Mouse (Mus musculus): ENCODE results near the gene Myo9a. TPM values are rescaled to one million over a fixed set of nuclear protein-coding genes. Genes with fewer than 3 reads are reported as not detected.

The Myo9a gene
- polyA plus RNA-seq, 1 experiment from 2014 or later: 20.4 TPM

GRCm38 (mm10) chr9:59723096-59723657, 27.5 kb upstream of the Myo9a start:
- peak overlapping the region; percentile 28; the same call in 1 of the 2 replicates for H3K9ac ChIP-seq (ENCODE audit: low read depth, low read length)
- WGBS: 17% methylated on average over 10 of the region's 10 CpGs
- H3K4me1 ChIP-seq (ENCODE audit: control insufficient read depth, insufficient read depth, low read length): peaks cover 15% of the 10 kb centered on the region
- H3K27me3 ChIP-seq (ENCODE audit: control insufficient read depth, insufficient read depth, low read length): no peaks in the 10 kb centered on the region
- H3K9me3 ChIP-seq (ENCODE audit: control insufficient read depth, low read length): no peaks in the 10 kb centered on the region
- H3K36me3 ChIP-seq (ENCODE audit: control insufficient read depth, insufficient read depth, low read length): no peaks in the 10 kb centered on the region
- peak overlapping the region; percentile 9; the same call in 1 of the 2 replicates for H3K4me3 ChIP-seq (ENCODE audit: low read length)
- peak; percentile 58 for ATAC-seq (ENCODE audit: low FRiP score, low TSS enrichment)
- peak overlapping the region; percentile 35 for H3K4me2 ChIP-seq (replicated peaks; ENCODE audit: low read depth, low read length)
- H3K27ac ChIP-seq (ENCODE audit: low read depth, low read length): peak overlapping the region; percentile 87

GRCm38 (mm10) chr9:59723791-59724442, 26.8 kb upstream of the Myo9a start:
- Histone ChIP-seq H3K36me3 (ENCODE audit: control insufficient read depth, insufficient read depth, low read length) (no peaks in the 10 kb centered on the region), H3K4me3 (ENCODE audit: low read length) (no peak overlapping the region), H3K4me2 (replicated peaks; ENCODE audit: low read depth, low read length) (peak overlapping the region; percentile 35), H3K9ac (ENCODE audit: low read depth, low read length) (no peak overlapping the region), H3K27ac (ENCODE audit: low read depth, low read length) (peak overlapping the region; percentile 87), H3K9me3 (ENCODE audit: control insufficient read depth, low read length) (no peaks in the 10 kb centered on the region), H3K27me3 (ENCODE audit: control insufficient read depth, insufficient read depth, low read length) (no peaks in the 10 kb centered on the region), H3K4me1 (ENCODE audit: control insufficient read depth, insufficient read depth, low read length) (peaks cover 15% of the 10 kb centered on the region)
- 31% methylated on average over 8 of the region's 8 CpGs for WGBS
- ATAC-seq (ENCODE audit: low FRiP score, low TSS enrichment): peak; percentile 87

- no peaks in the 10 kb centered on the region for H3K27me3 ChIP-seq (ENCODE audit: control insufficient read depth, insufficient read depth, low read length)
- H3K36me3 ChIP-seq (ENCODE audit: control insufficient read depth, insufficient read depth, low read length): no peaks in the 10 kb centered on the region
- no peaks in the 10 kb centered on the region for H3K9me3 ChIP-seq (ENCODE audit: control insufficient read depth, low read length)
- H3K4me1 ChIP-seq (ENCODE audit: control insufficient read depth, insufficient read depth, low read length): peaks cover 15% of the 10 kb centered on the region
- H3K27ac ChIP-seq (ENCODE audit: low read depth, low read length): no peak overlapping the region; the same call in 1 of the 2 replicates
- WGBS: 72% methylated on average over 10 of the region's 10 CpGs
- H3K9ac ChIP-seq (ENCODE audit: low read depth, low read length): no peak overlapping the region
- ATAC-seq (ENCODE audit: low FRiP score, low TSS enrichment): no peak
- H3K4me3 ChIP-seq (ENCODE audit: low read length): no peak overlapping the region
- H3K4me2 ChIP-seq (replicated peaks; ENCODE audit: low read depth, low read length): no peak overlapping the region
These were observed 25.2 kb upstream of the Myo9a start for GRCm38 (mm10) chr9:59725515-59725914.

GRCm38 (mm10) chr9:59727569-59728286, 23.0 kb upstream of the Myo9a start:
- peaks cover 15% of the 10 kb centered on the region for H3K4me1 ChIP-seq (ENCODE audit: control insufficient read depth, insufficient read depth, low read length)
- no peaks in the 10 kb centered on the region for H3K27me3 ChIP-seq (ENCODE audit: control insufficient read depth, insufficient read depth, low read length)
- H3K27ac ChIP-seq (ENCODE audit: low read depth, low read length): no peak overlapping the region
- H3K4me3 ChIP-seq (ENCODE audit: low read length): no peak overlapping the region
- no peaks in the 10 kb centered on the region for H3K9me3 ChIP-seq (ENCODE audit: control insufficient read depth, low read length)
- no peak for ATAC-seq (ENCODE audit: low FRiP score, low TSS enrichment)
- WGBS: 77% methylated on average over 11 of the region's 11 CpGs
- no peaks in the 10 kb centered on the region for H3K36me3 ChIP-seq (ENCODE audit: control insufficient read depth, insufficient read depth, low read length)
- H3K4me2 ChIP-seq (replicated peaks; ENCODE audit: low read depth, low read length): no peak overlapping the region
- no peak overlapping the region for H3K9ac ChIP-seq (ENCODE audit: low read depth, low read length)

GRCm38 (mm10) chr9:59731136-59731535, 19.6 kb upstream of the Myo9a start:
- 94% methylated on average over 5 of the region's 5 CpGs for WGBS
- H3K27me3 ChIP-seq (ENCODE audit: control insufficient read depth, insufficient read depth, low read length): no peaks in the 10 kb centered on the region
- H3K27ac ChIP-seq (ENCODE audit: low read depth, low read length): no peak overlapping the region
- no peak overlapping the region for H3K4me2 ChIP-seq (replicated peaks; ENCODE audit: low read depth, low read length)
- no peaks in the 10 kb centered on the region for H3K36me3 ChIP-seq (ENCODE audit: control insufficient read depth, insufficient read depth, low read length)
- H3K9me3 ChIP-seq (ENCODE audit: control insufficient read depth, low read length): no peaks in the 10 kb centered on the region
- ATAC-seq (ENCODE audit: low FRiP score, low TSS enrichment): no peak
- H3K9ac ChIP-seq (ENCODE audit: low read depth, low read length): no peak overlapping the region
- no peak overlapping the region for H3K4me3 ChIP-seq (ENCODE audit: low read length)
- peaks cover 3% of the 10 kb centered on the region; the same call in 1 of the 2 replicates for H3K4me1 ChIP-seq (ENCODE audit: control insufficient read depth, insufficient read depth, low read length)

GRCm38 (mm10) chr9:59733075-59733474, 17.6 kb upstream of the Myo9a start:
- no peak for ATAC-seq (ENCODE audit: low FRiP score, low TSS enrichment)

GRCm38 (mm10) chr9:59735394-59735793, 15.3 kb upstream of the Myo9a start:
- Histone ChIP-seq H3K27me3 (ENCODE audit: control insufficient read depth, insufficient read depth, low read length) (no peaks in the 10 kb centered on the region), H3K9ac (ENCODE audit: low read depth, low read length) (no peak overlapping the region), H3K4me3 (ENCODE audit: low read length) (no peak overlapping the region), H3K9me3 (ENCODE audit: control insufficient read depth, low read length) (no peaks in the 10 kb centered on the region), H3K27ac (ENCODE audit: low read depth, low read length) (no peak overlapping the region), H3K4me2 (replicated peaks; ENCODE audit: low read depth, low read length) (no peak overlapping the region), H3K4me1 (ENCODE audit: control insufficient read depth, insufficient read depth, low read length) (no peaks in the 10 kb centered on the region), H3K36me3 (ENCODE audit: control insufficient read depth, insufficient read depth, low read length) (peaks cover 3% of the 10 kb centered on the region; the same call in 1 of the 2 replicates)
- no peak for ATAC-seq (ENCODE audit: low FRiP score, low TSS enrichment)
- WGBS: 49% methylated on average over 4 of the region's 4 CpGs

More at GRCm38 (mm10) chr9:59733075-59733474, 17.6 kb upstream of the Myo9a start:
- H3K36me3 ChIP-seq (ENCODE audit: control insufficient read depth, insufficient read depth, low read length): no peaks in the 10 kb centered on the region
- H3K9me3 ChIP-seq (ENCODE audit: control insufficient read depth, low read length): no peaks in the 10 kb centered on the region
- WGBS: 78% methylated on average over 6 of the region's 6 CpGs
- H3K4me1 ChIP-seq (ENCODE audit: control insufficient read depth, insufficient read depth, low read length): no peaks in the 10 kb centered on the region
- H3K4me2 ChIP-seq (replicated peaks; ENCODE audit: low read depth, low read length): no peak overlapping the region
- H3K27ac ChIP-seq (ENCODE audit: low read depth, low read length): no peak overlapping the region
- no peak overlapping the region for H3K4me3 ChIP-seq (ENCODE audit: low read length)
- H3K27me3 ChIP-seq (ENCODE audit: control insufficient read depth, insufficient read depth, low read length): no peaks in the 10 kb centered on the region
- H3K9ac ChIP-seq (ENCODE audit: low read depth, low read length): no peak overlapping the region

GRCm38 (mm10) chr9:59740593-59740992, 10.1 kb upstream of the Myo9a start:
- Histone ChIP-seq H3K36me3 (ENCODE audit: control insufficient read depth, insufficient read depth, low read length) (peaks cover 3% of the 10 kb centered on the region; the same call in 1 of the 2 replicates), H3K9me3 (ENCODE audit: control insufficient read depth, low read length) (no peaks in the 10 kb centered on the region), H3K4me3 (ENCODE audit: low read length) (no peak overlapping the region), H3K9ac (ENCODE audit: low read depth, low read length) (no peak overlapping the region), H3K27ac (ENCODE audit: low read depth, low read length) (no peak overlapping the region), H3K27me3 (ENCODE audit: control insufficient read depth, insufficient read depth, low read length) (no peaks in the 10 kb centered on the region), H3K4me2 (replicated peaks; ENCODE audit: low read depth, low read length) (no peak overlapping the region), H3K4me1 (ENCODE audit: control insufficient read depth, insufficient read depth, low read length) (no peaks in the 10 kb centered on the region)
- WGBS: 77% methylated on average over 2 of the region's 2 CpGs
- no peak for ATAC-seq (ENCODE audit: low FRiP score, low TSS enrichment)

- no peaks in the 10 kb centered on the region for H3K9me3 ChIP-seq (ENCODE audit: control insufficient read depth, low read length)
- no peak overlapping the region for H3K4me3 ChIP-seq (ENCODE audit: low read length)
- 97% methylated on average over 3 of the region's 3 CpGs for WGBS
- no peak for ATAC-seq (ENCODE audit: low FRiP score, low TSS enrichment)
- H3K36me3 ChIP-seq (ENCODE audit: control insufficient read depth, insufficient read depth, low read length): peaks cover 2% of the 10 kb centered on the region; the same call in 1 of the 2 replicates
- H3K9ac ChIP-seq (ENCODE audit: low read depth, low read length): no peak overlapping the region
- H3K4me2 ChIP-seq (replicated peaks; ENCODE audit: low read depth, low read length): no peak overlapping the region
- H3K27ac ChIP-seq (ENCODE audit: low read depth, low read length): no peak overlapping the region
- peaks cover 4% of the 10 kb centered on the region for H3K4me1 ChIP-seq (ENCODE audit: control insufficient read depth, insufficient read depth, low read length)
- H3K27me3 ChIP-seq (ENCODE audit: control insufficient read depth, insufficient read depth, low read length): no peaks in the 10 kb centered on the region
These were observed 6.8 kb upstream of the Myo9a start for GRCm38 (mm10) chr9:59743903-59744302.
